12 mouse cellular contexts compared by ENCODE assay signal in the genomic region with DNA sequence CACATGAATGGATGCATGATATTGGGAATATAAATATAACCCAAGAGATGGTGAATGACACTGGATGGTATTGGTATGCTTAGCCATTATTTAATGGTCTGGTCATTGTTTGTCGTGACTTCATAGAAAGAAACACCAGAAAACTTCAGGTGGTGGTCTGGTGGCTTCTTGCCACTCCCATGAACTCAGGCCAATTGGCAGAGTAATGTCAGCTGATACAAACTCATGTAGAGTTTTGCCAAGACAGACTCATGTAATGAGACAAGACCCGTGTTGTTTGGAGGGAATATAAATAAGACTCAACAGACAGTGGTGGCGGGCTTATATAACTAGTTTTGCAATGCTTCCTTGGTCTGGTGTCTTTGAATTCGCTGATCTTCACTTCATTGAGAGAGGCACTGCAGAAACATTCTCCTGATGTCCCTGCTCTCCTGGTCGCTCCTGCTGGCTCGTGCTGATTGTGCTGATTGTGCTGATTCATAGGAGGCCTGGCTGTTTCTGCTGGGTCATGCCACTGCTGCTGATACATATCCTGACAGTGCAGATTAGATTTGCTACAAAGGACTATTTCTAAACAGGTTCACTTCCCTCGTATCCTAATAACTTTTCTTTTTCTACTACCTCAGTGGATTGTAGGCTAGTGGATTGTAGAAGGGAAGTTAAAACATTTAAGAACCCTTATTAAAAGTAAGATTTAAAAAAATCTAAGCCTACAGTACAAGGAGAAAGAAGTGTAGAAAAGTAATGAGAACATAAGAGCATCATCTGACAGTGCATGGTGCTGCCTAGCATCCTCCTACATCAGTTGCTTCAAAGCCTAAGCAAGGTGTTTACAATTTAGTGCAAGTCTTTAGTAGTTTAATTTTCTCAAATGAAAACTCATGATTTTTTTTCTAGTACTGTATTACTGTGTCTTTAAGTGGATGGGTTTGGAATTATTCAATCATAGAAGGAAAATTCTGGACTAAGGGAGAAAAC.
DNase-seq lines count a peak whose midpoint lies in the region; ATAC-seq lines count a peak whose summit lies in the region.
"Had no signal": no experiment of that assay in that cellular context is flagged by ENCODE, and none has a peak within 500 bp of the region (broad histone marks: within the 10 kb centered on the region; RNA-seq: fewer than 3 reads in every experiment).

No protein-coding gene starts in this region.

- peak overlapping the region; percentile 47 for H3K9ac ChIP-seq in liver, embryonic 12.5 days
- H3K9ac ChIP-seq: limb, embryonic 15.5 days; neural tube, embryonic 12.5 days had no signal

- H3K4me1 ChIP-seq in liver, embryonic 12.5 days = peaks cover 55% of the 10 kb centered on the region
- H3K4me1 ChIP-seq: limb, embryonic 15.5 days; neural tube, embryonic 12.5 days had no signal

- peak overlapping the region; percentile 95 for H3K27ac ChIP-seq in liver, embryonic 12.5 days
- H3K27ac ChIP-seq: layer of hippocampus, adult 2 months; limb, embryonic 15.5 days; neural tube, embryonic 12.5 days had no signal

- peak overlapping the region; percentile 43 for H3K4me2 ChIP-seq in liver, embryonic 12.5 days
- H3K4me2 ChIP-seq: limb, embryonic 15.5 days; neural tube, embryonic 12.5 days had no signal

- H3K36me3 ChIP-seq in liver, embryonic 12.5 days = no peaks in the 10 kb centered on the region
- H3K36me3 ChIP-seq: limb, embryonic 15.5 days; neural tube, embryonic 12.5 days had no signal

- WGBS in liver, embryonic 12.5 days (ENCODE audit: insufficient replicate concordance) = 37% methylated on average over 7 of the region's 7 CpGs

- no peaks in the 10 kb centered on the region for H3K9me3 ChIP-seq in liver, embryonic 12.5 days (replicated peaks)
- H3K9me3 ChIP-seq: limb, embryonic 15.5 days; neural tube, embryonic 12.5 days had no signal

- H3K4me3 ChIP-seq in liver, embryonic 12.5 days = no peak overlapping the region
- H3K4me3 ChIP-seq: layer of hippocampus, adult 2 months; limb, embryonic 15.5 days; neural tube, embryonic 12.5 days had no signal

- no peaks in the 10 kb centered on the region for H3K27me3 ChIP-seq in liver, embryonic 12.5 days (replicated peaks)
- H3K27me3 ChIP-seq: limb, embryonic 15.5 days; neural tube, embryonic 12.5 days had no signal

- ATAC-seq in liver, embryonic 12.5 days = peak; percentile 99
- ATAC-seq: forebrain, embryonic 16.5 days had no signal

- intact Hi-C loops in left cerebral cortex, postnatal 36 days (cut with DNase I) = no loop called here

- DNase-seq in adrenal gland, adult 8-10 months = peak; percentile 4
- no peak for DNase-seq in adrenal gland, postnatal 10 days
- peak; percentile 24 for DNase-seq in spleen, adult 12 weeks (ENCODE audit: low spot score)
- DNase-seq in spleen, adult 18-20 months = no peak
- no peak for DNase-seq in left cerebral cortex, postnatal 36 days (ENCODE audit: low spot score in 2 of 2)
- DNase-seq in frontal cortex, postnatal 36 days (ENCODE audit: low spot score in 2 of 2) = no peak
- no peak for DNase-seq in kidney, postnatal 10 days

Comparison
In these comparisons a context has a peak if more than half of its experiments do, and no peak if none do; other contexts are left out.
1. DNase-seq: peak in adrenal gland, adult 8-10 months (single experiment) and spleen, adult 12 weeks (single experiment); none in adrenal gland, postnatal 10 days (single experiment), spleen, adult 18-20 months (0 of 2), left cerebral cortex, postnatal 36 days (0 of 2), frontal cortex, postnatal 36 days (0 of 2) and kidney, postnatal 10 days (single experiment).